Mouse (Mus musculus) megakaryocyte, embryonic 14.5 days (primary cell): ENCODE data around the gene Nup37. TPM values are rescaled to one million over a fixed set of nuclear protein-coding genes. Genes with fewer than 3 reads are reported as not detected.

Source experiments
- H3K27me3 ChIP-seq: replicated peaks from 2 replicates; pipeline ENCODE3; 2012; ENCODE audit warnings: inconsistent platforms
- H3K36me3 ChIP-seq: replicated peaks from 2 replicates; pipeline ENCODE3; 2012; ENCODE audit warnings: low read length, inconsistent platforms, mixed read lengths
- H3K4me1 ChIP-seq: 2 replicates; pipeline ENCODE4 v1.6.1; 2012; ENCODE audit warnings: inconsistent platforms
- H3K4me3 ChIP-seq: replicated peaks from 2 replicates; pipeline ENCODE3; 2012; ENCODE audit warnings: moderate library complexity, mild to moderate bottlenecking, inconsistent platforms
- H3K9me3 ChIP-seq: 2 replicates; pipeline ENCODE4 v1.6.1; 2012; ENCODE audit warnings: inconsistent platforms
- FLI1 ChIP-seq: IDR thresholded peaks from 2 replicates; pipeline ENCODE4 v1.6.1; 2012; ENCODE audit warnings: low read length, inconsistent platforms, mixed read lengths
- GATA1 ChIP-seq: IDR thresholded peaks from 3 replicates; pipeline ENCODE4 v1.6.1; 2012; ENCODE audit warnings: mixed read lengths, low read length, inconsistent platforms, borderline replicate concordance
- polyA plus RNA-seq: library from polyadenylated mRNA; stranded (reverse); fragments of >175 nt; gene quantifications from 2 replicates; pipeline ENCODE4 v1.2.3, GENCODE M21; 2012; ENCODE audit warnings: low replicate concordance; ENCODE audit not compliant: insufficient read depth

The Nup37 gene
- 2.3 TPM in 1 of 2 replicates, not detected in the other for polyA plus RNA-seq

GRCm38 (mm10) chr10:88146707-88147477 lies at the start of gene Nup37, which contains the start of gene Parpbp:
TSS of gene Nup37 (plus strand) at chr10:88146992.
TSS of gene Parpbp (minus strand) at chr10:88146941.
- TF ChIP-seq FLI1 (peak; percentile 81; the same call in 1 of the 2 replicates), GATA1 (no peak)
- H3K36me3 ChIP-seq: peaks cover 44% of the 10 kb centered on the region

GRCm38 (mm10) chr10:88106169-88106568 lies 40.6 kb upstream of the Nup37 start:
- TF ChIP-seq FLI1: no peak
- no peak for TF ChIP-seq GATA1
- H3K4me3 ChIP-seq: no peak overlapping the region
- H3K9me3 ChIP-seq: no peaks in the 10 kb centered on the region
- no peaks in the 10 kb centered on the region for H3K4me1 ChIP-seq
- no peaks in the 10 kb centered on the region for H3K27me3 ChIP-seq
- peaks cover 12% of the 10 kb centered on the region for H3K36me3 ChIP-seq

More at GRCm38 (mm10) chr10:88146707-88147477, at the start of gene Nup37, which contains the start of gene Parpbp:
- H3K27me3 ChIP-seq: no peaks in the 10 kb centered on the region
- no peaks in the 10 kb centered on the region for H3K9me3 ChIP-seq
- H3K4me1 ChIP-seq: peaks cover 27% of the 10 kb centered on the region
- peak within 1 kb of the TSS; percentile 96 for H3K4me3 ChIP-seq

- no peaks in the 10 kb centered on the region for H3K9me3 ChIP-seq
- no peaks in the 10 kb centered on the region for H3K27me3 ChIP-seq
- no peaks in the 10 kb centered on the region for H3K4me1 ChIP-seq
- H3K36me3 ChIP-seq: peaks cover 30% of the 10 kb centered on the region
- H3K4me3 ChIP-seq: no peak overlapping the region
- TF ChIP-seq GATA1 (no peak), FLI1 (no peak)
These were observed 33.5 kb upstream of the Nup37 start for GRCm38 (mm10) chr10:88113290-88113689.

- Histone ChIP-seq H3K9me3 (no peaks in the 10 kb centered on the region), H3K4me1 (no peaks in the 10 kb centered on the region), H3K36me3 (peaks cover 39% of the 10 kb centered on the region), H3K27me3 (no peaks in the 10 kb centered on the region), H3K4me3 (no peak overlapping the region)
- TF ChIP-seq GATA1 (no peak), FLI1 (no peak)
These were observed 27.1 kb upstream of the Nup37 start for GRCm38 (mm10) chr10:88119721-88120120.

- Histone ChIP-seq H3K36me3 (peaks cover 26% of the 10 kb centered on the region), H3K9me3 (no peaks in the 10 kb centered on the region), H3K27me3 (no peaks in the 10 kb centered on the region), H3K4me1 (no peaks in the 10 kb centered on the region), H3K4me3 (no peak overlapping the region)
- TF ChIP-seq GATA1 (no peak), FLI1 (no peak)
These were observed 11.2 kb upstream of the Nup37 start for GRCm38 (mm10) chr10:88135630-88136029.

GRCm38 (mm10) chr10:88146187-88146586 lies 605 bp upstream of the Nup37 start:
- peaks cover 23% of the 10 kb centered on the region for H3K4me1 ChIP-seq
- TF ChIP-seq GATA1 (no peak), FLI1 (no peak)

GRCm38 (mm10) chr10:88150381-88150780 lies 3.6 kb downstream of the Nup37 start:
- H3K9me3 ChIP-seq: no peaks in the 10 kb centered on the region
- peaks cover 64% of the 10 kb centered on the region for H3K36me3 ChIP-seq
- peaks cover 19% of the 10 kb centered on the region for H3K4me1 ChIP-seq
- TF ChIP-seq FLI1 (no peak), GATA1 (no peak)
- H3K4me3 ChIP-seq: no peak overlapping the region
- no peaks in the 10 kb centered on the region for H3K27me3 ChIP-seq

More at GRCm38 (mm10) chr10:88146187-88146586, 605 bp upstream of the Nup37 start:
- H3K36me3 ChIP-seq: peaks cover 38% of the 10 kb centered on the region
- peak overlapping the region; percentile 96 for H3K4me3 ChIP-seq
- H3K9me3 ChIP-seq: no peaks in the 10 kb centered on the region
- H3K27me3 ChIP-seq: no peaks in the 10 kb centered on the region

- TF ChIP-seq GATA1 (no peak), FLI1 (no peak)
- H3K9me3 ChIP-seq: no peaks in the 10 kb centered on the region
- no peaks in the 10 kb centered on the region for H3K27me3 ChIP-seq
- H3K36me3 ChIP-seq: peaks cover 73% of the 10 kb centered on the region
- H3K4me3 ChIP-seq: no peak overlapping the region
- peaks cover 7% of the 10 kb centered on the region; the same call in 1 of the 2 replicates for H3K4me1 ChIP-seq
These were observed 4.9 kb downstream of the Nup37 start for GRCm38 (mm10) chr10:88151658-88152057.

- Histone ChIP-seq H3K9me3 (no peaks in the 10 kb centered on the region), H3K36me3 (peaks cover 80% of the 10 kb centered on the region)
- no peak for TF ChIP-seq FLI1
- TF ChIP-seq GATA1: no peak
These were observed 15.3 kb downstream of the Nup37 start for GRCm38 (mm10) chr10:88162096-88162495.

GRCm38 (mm10) chr10:88162676-88163075 lies 15.9 kb downstream of the Nup37 start:
- Histone ChIP-seq H3K27me3 (no peaks in the 10 kb centered on the region), H3K36me3 (peaks cover 80% of the 10 kb centered on the region)
- no peak for TF ChIP-seq FLI1
- no peak for TF ChIP-seq GATA1

More at GRCm38 (mm10) chr10:88162096-88162495, 15.3 kb downstream of the Nup37 start:
- H3K4me1 ChIP-seq: no peaks in the 10 kb centered on the region
- no peaks in the 10 kb centered on the region for H3K27me3 ChIP-seq
- no peak overlapping the region for H3K4me3 ChIP-seq

GRCm38 (mm10) chr10:88166158-88166557 lies 19.4 kb downstream of the Nup37 start:
- no peaks in the 10 kb centered on the region for H3K27me3 ChIP-seq
- no peak overlapping the region for H3K4me3 ChIP-seq
- peaks cover 55% of the 10 kb centered on the region for H3K36me3 ChIP-seq
- TF ChIP-seq GATA1 (no peak), FLI1 (no peak)
- H3K4me1 ChIP-seq: 0 out of 2 replicates have a peak, but pooled peaks cover 3% of the 10 kb centered on the region
- H3K9me3 ChIP-seq: no peaks in the 10 kb centered on the region

More at GRCm38 (mm10) chr10:88162676-88163075, 15.9 kb downstream of the Nup37 start:
- Histone ChIP-seq H3K9me3 (no peaks in the 10 kb centered on the region), H3K4me3 (no peak overlapping the region), H3K4me1 (0 out of 2 replicates have a peak, but pooled peaks cover 3% of the 10 kb centered on the region)
